In genomic region chr5:113164873-113165441, GRCm38 (mm10) we compare ENCODE assay signal across 8 mouse cellular contexts. TPM values are rescaled to one million over a fixed set of nuclear protein-coding genes. Genes with fewer than 3 reads are reported as not detected.
DNase-seq lines count a peak whose midpoint lies in the region; ATAC-seq and TF ChIP-seq lines count a peak whose summit lies in the region.

No protein-coding gene starts in this region.

- no peak for TF ChIP-seq EP300 in heart, postnatal 0 days (IDR thresholded peaks at IDR 0.05; ENCODE audit: low read depth)

- no peak for TF ChIP-seq CTCF in heart, postnatal 0 days (IDR thresholded peaks at IDR 0.05; ENCODE audit: low read depth)

- H3K27ac ChIP-seq in heart, postnatal 0 days (ENCODE audit: low read depth), result 0 out of 2 replicates have a peak overlapping the region, but pooled peaks have one; percentile 1

- 16% methylated on average over 16 of the region's 16 CpGs for WGBS in heart, postnatal 0 days

- H3K27me3 ChIP-seq in heart, postnatal 0 days (ENCODE audit: control insufficient read depth, insufficient read depth, low read length), result no peaks in the 10 kb centered on the region; the same call in 1 of the 2 replicates

- H3K4me2 ChIP-seq in heart, postnatal 0 days (ENCODE audit: low read depth, low read length), result no peak overlapping the region

- no peaks in the 10 kb centered on the region for H3K36me3 ChIP-seq in heart, postnatal 0 days (replicated peaks; ENCODE audit: control insufficient read depth, insufficient read depth, low read length)

- H3K4me1 ChIP-seq in heart, postnatal 0 days (ENCODE audit: control insufficient read depth, insufficient read depth), result peaks cover 6% of the 10 kb centered on the region

- H3K9me3 ChIP-seq in heart, postnatal 0 days (replicated peaks; ENCODE audit: control insufficient read depth, low read length), result no peaks in the 10 kb centered on the region

- H3K9ac ChIP-seq in heart, postnatal 0 days (replicated peaks; ENCODE audit: low read depth, low read length), result no peak overlapping the region

- peak; percentile 86 for ATAC-seq in erythroid progenitor cell, adult 5-6 weeks (replicated peaks; ENCODE audit: low FRiP score, poor library complexity, severe bottlenecking)
- ATAC-seq in heart, postnatal 0 days (ENCODE audit: insufficient read depth, low read depth), result peak; percentile 85

- DNase-seq in 416B (ENCODE audit: low read depth), result peak; percentile 98
- peak; percentile 64 to 71 for DNase-seq in adrenal gland, adult 18-20 months (ENCODE audit: low spot score in 2 of 2)
- DNase-seq in heart, postnatal 0 days (ENCODE audit: low spot score), result peak; percentile 73
- DNase-seq in kidney, postnatal 36 days, result peak; percentile 76 to 82
- DNase-seq in lung, postnatal 10 days, result peak; percentile 90
- DNase-seq in retina, embryonic 14.5 days (ENCODE audit: low spot score), result peak; percentile 89
- no peak for DNase-seq in frontal cortex, postnatal 25 days (ENCODE audit: low spot score in 2 of 2)

- no peak overlapping the region for H3K4me3 ChIP-seq in heart, postnatal 0 days (ENCODE audit: low read depth, low read length)

RNA-seq across cellular contexts. Expression of gene 2900026A02Rik, which starts 56.1 kb away (rescaled TPM):
- total RNA-seq in adrenal gland, adult 18-20 months (2021), result 10 to 100 TPM in 1 of 2 experiments, 1 to 10 TPM in 1; 8.8 to 12.1 TPM
- total RNA-seq in erythroid progenitor cell, adult 5-6 weeks (2015; ENCODE audit: low replicate concordance), result 1.8 and 2.1 TPM in 2 replicates
- total RNA-seq in erythroid progenitor cell, adult 5-6 weeks (2017; ENCODE audit: low replicate concordance), result 0.13 TPM in 1 of 2 replicates, not detected in the other
- 17.0 and 18.9 TPM in 2 replicates for total RNA-seq in heart, postnatal 0 days (2014; rRNA removed; ENCODE audit: low replicate concordance)
- 8.1 and 10.2 TPM in 2 replicates for polyA plus RNA-seq in heart, postnatal 0 days (2015; fragmentation: Nextera tagmentation; extraction: Ambion mirVana)

Comparison
In these comparisons a context has a peak if more than half of its experiments do, and no peak if none do; other contexts are left out.
1. DNase-seq: peak in 416B (single experiment), adrenal gland, adult 18-20 months (2 of 2), heart, postnatal 0 days (single experiment), kidney, postnatal 36 days (2 of 2), lung, postnatal 10 days (single experiment) and retina, embryonic 14.5 days (single experiment); none in frontal cortex, postnatal 25 days (0 of 2).